Comparison of ENCODE assay signal across 20 mouse cellular contexts in the genomic region with DNA sequence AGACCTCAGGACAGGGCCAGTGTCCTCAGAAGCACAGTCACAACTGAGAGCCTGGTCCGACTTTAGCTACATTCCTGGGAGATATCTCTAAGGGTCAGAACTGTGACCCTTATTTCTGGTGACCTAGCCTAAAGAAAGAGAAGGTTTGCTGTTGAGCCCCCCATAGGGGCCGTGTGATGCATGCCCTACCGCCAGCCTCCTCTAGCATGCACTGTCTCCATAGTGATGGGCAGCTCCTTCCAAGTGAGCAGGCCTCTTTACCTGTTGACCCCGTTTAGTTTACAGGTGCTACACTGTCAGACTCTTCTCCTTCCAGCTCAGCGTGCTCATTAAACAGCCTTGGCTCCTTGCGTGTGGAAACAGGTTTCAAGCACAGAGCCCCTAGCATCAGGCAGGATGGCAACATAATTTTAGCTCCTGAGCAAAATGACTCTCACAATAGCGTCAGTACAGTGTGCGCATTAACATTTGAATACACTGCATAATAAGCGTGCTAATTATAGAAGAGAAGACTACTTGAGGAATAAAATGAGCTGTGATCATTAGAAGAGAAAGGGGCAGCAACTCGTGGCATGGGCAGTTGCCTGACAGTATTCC. TPM values are rescaled to one million over a fixed set of nuclear protein-coding genes. Genes with fewer than 3 reads are reported as not detected.
A peak's percentile ranks its signal among the peaks of the same experiment; 100 is the strongest.
DNase-seq lines count a peak whose midpoint lies in the region; ATAC-seq lines count a peak whose summit lies in the region.
"Had no signal": no experiment of that assay in that cellular context is flagged by ENCODE, and none has a peak within 500 bp of the region (broad histone marks: within the 10 kb centered on the region; RNA-seq: fewer than 3 reads in every experiment).

No protein-coding gene starts in this region.

- H3K4me3 ChIP-seq in forebrain, embryonic 15.5 days = no peak overlapping the region
- H3K4me3 ChIP-seq: embryonic facial prominence, embryonic 13.5 days; heart, embryonic 10.5 days; limb, embryonic 15.5 days; neural tube, embryonic 13.5 days had no signal

- H3K4me2 ChIP-seq in forebrain, embryonic 15.5 days (replicated peaks) = peak overlapping the region; percentile 9; the same call in 1 of the 2 replicates
- H3K4me2 ChIP-seq: embryonic facial prominence, embryonic 13.5 days; limb, embryonic 15.5 days; neural tube, embryonic 13.5 days had no signal

- intact Hi-C loops in left cerebral cortex, postnatal 14 days (cut with DNase I) = no loop called here

- peak; percentile 96 for ATAC-seq in forebrain, embryonic 15.5 days (replicated peaks)
- no peak for ATAC-seq in erythroblast, adult 5-6 weeks (replicated peaks; ENCODE audit: low FRiP score, poor library complexity, severe bottlenecking)

- H3K27ac ChIP-seq in forebrain, embryonic 15.5 days (replicated peaks) = peak overlapping the region; percentile 84
- H3K27ac ChIP-seq: embryonic facial prominence, embryonic 13.5 days; heart, embryonic 10.5 days; limb, embryonic 15.5 days; neural tube, embryonic 13.5 days had no signal

- no peaks in the 10 kb centered on the region for H3K9me3 ChIP-seq in forebrain, embryonic 15.5 days
- H3K9me3 ChIP-seq: embryonic facial prominence, embryonic 13.5 days; G1E; heart, embryonic 10.5 days; limb, embryonic 15.5 days; neural tube, embryonic 13.5 days had no signal

- no peak overlapping the region for H3K9ac ChIP-seq in forebrain, embryonic 15.5 days (replicated peaks)
- H3K9ac ChIP-seq: embryonic facial prominence, embryonic 13.5 days; limb, embryonic 15.5 days; neural tube, embryonic 13.5 days had no signal

- WGBS in forebrain, embryonic 15.5 days = 13% methylated on average over 10 of the region's 10 CpGs

- no peaks in the 10 kb centered on the region for H3K36me3 ChIP-seq in forebrain, embryonic 15.5 days
- H3K36me3 ChIP-seq: embryonic facial prominence, embryonic 13.5 days; G1E; heart, embryonic 10.5 days; limb, embryonic 15.5 days; neural tube, embryonic 13.5 days had no signal

- H3K27me3 ChIP-seq in forebrain, embryonic 15.5 days = no peaks in the 10 kb centered on the region
- H3K27me3 ChIP-seq: embryonic facial prominence, embryonic 13.5 days; limb, embryonic 15.5 days; neural tube, embryonic 13.5 days had no signal

- peak; percentile 50 to 51 for DNase-seq in left cerebral cortex, postnatal 14 days (ENCODE audit: low spot score in 2 of 2)
- no peak for DNase-seq in left cerebral cortex, adult 11 months (ENCODE audit: low spot score)
- DNase-seq in right cerebral cortex, adult 18-20 months = peak; percentile 12
- DNase-seq in right cerebral cortex, postnatal 36 days (ENCODE audit: low spot score in 2 of 2) = no peak
- peak; percentile 43 for DNase-seq in telencephalon, adult 2 months (ENCODE audit: low read depth, low spot score)
- DNase-seq: cerebellum, adult 18-20 months; gastrocnemius, postnatal 36 days; heart, postnatal 14 days; kidney, adult 2 months; kidney, postnatal 25 days; thymus, adult 2 months had no signal

- peaks cover 14% of the 10 kb centered on the region for H3K4me1 ChIP-seq in forebrain, embryonic 15.5 days
- H3K4me1 ChIP-seq: embryonic facial prominence, embryonic 13.5 days; heart, embryonic 10.5 days; limb, embryonic 15.5 days had no signal

RNA-seq across cellular contexts. Expression of a gene that starts 15.7 kb away (rescaled TPM):
- not detected for total RNA-seq in left cerebral cortex, postnatal 14 days (2021)
- polyA plus RNA-seq in forebrain, embryonic 15.5 days (2015; fragmentation: Nextera tagmentation; extraction: Ambion mirVana) = 0.24 TPM in 1 of 2 replicates, not detected in the other
- 294 and 312 TPM in 2 replicates for total RNA-seq in erythroblast, adult 5-6 weeks (2015; ENCODE audit: low replicate concordance)
- 420 and 452 TPM in 2 replicates for total RNA-seq in erythroblast, adult 5-6 weeks (2017; ENCODE audit: low replicate concordance)
- total RNA-seq: adrenal gland, adult 18-20 months; gastrocnemius, postnatal 36 days; left cerebral cortex, adult 8-10 months had no signal

RNA-seq across cellular contexts. Expression of a gene that starts 21.7 kb away (rescaled TPM):
- total RNA-seq in left cerebral cortex, postnatal 14 days (2021) = 10 to 100 TPM; 43.7 to 43.9 TPM
- polyA plus RNA-seq in forebrain, embryonic 15.5 days (2015; fragmentation: Nextera tagmentation; extraction: Ambion mirVana) = 109 and 115 TPM in 2 replicates
- 423 and 438 TPM in 2 replicates for total RNA-seq in erythroblast, adult 5-6 weeks (2015; ENCODE audit: low replicate concordance)
- total RNA-seq in erythroblast, adult 5-6 weeks (2017; ENCODE audit: low replicate concordance) = 88.0 and 170 TPM in 2 replicates

RNA-seq across cellular contexts. Expression of a gene that starts 39.8 kb away (rescaled TPM):
- total RNA-seq in left cerebral cortex, postnatal 14 days (2021) = 1 to 10 TPM; 3.2 to 3.7 TPM
- 11.5 and 12.7 TPM in 2 replicates for polyA plus RNA-seq in forebrain, embryonic 15.5 days (2015; fragmentation: Nextera tagmentation; extraction: Ambion mirVana)
- total RNA-seq in erythroblast, adult 5-6 weeks (2015; ENCODE audit: low replicate concordance) = 39.8 and 54.5 TPM in 2 replicates
- total RNA-seq in erythroblast, adult 5-6 weeks (2017; ENCODE audit: low replicate concordance) = 64.6 and 70.5 TPM in 2 replicates

Comparison
In these comparisons a context has a peak if more than half of its experiments do, and no peak if none do; other contexts are left out.
1. DNase-seq: peak in left cerebral cortex, postnatal 14 days (2 of 2), right cerebral cortex, adult 18-20 months (single experiment) and telencephalon, adult 2 months (single experiment); none in left cerebral cortex, adult 11 months (single experiment) and right cerebral cortex, postnatal 36 days (0 of 2).
2. RNA of a gene that starts 15.7 kb away (total RNA-seq): 294 to 452 TPM in erythroblast, adult 5-6 weeks; not detected in left cerebral cortex, postnatal 14 days; every median in the first group is over 100 times any median in the second.
3. RNA of a gene that starts 39.8 kb away (total RNA-seq): 39.8 to 70.5 TPM in erythroblast, adult 5-6 weeks; 3.2 to 3.7 TPM in left cerebral cortex, postnatal 14 days; every median in the first group is over 4 times any median in the second.